16 mouse cellular contexts compared by ENCODE assay signal in genomic region chr15:51131017-51131416, GRCm38 (mm10).
"Had no signal": no experiment of that assay in that cellular context is flagged by ENCODE, and none has a peak within 500 bp of the region (broad histone marks: within the 10 kb centered on the region; RNA-seq: fewer than 3 reads in every experiment).

No protein-coding gene starts in this region.

- DNase-seq: kidney, adult 9 months; kidney, postnatal 14 days; kidney, postnatal 4 days; liver; lung, adult 2 months; thymus, adult 18-20 months; thymus, postnatal 36 days had no signal

- H3K4me1 ChIP-seq: liver, embryonic 12.5 days; liver, embryonic 15.5 days; midbrain, embryonic 12.5 days; midbrain, embryonic 15.5 days; neural tube, embryonic 13.5 days had no signal

- H3K9ac ChIP-seq: limb, embryonic 13.5 days; liver, embryonic 12.5 days; liver, embryonic 15.5 days; midbrain, embryonic 12.5 days; midbrain, embryonic 15.5 days; neural tube, embryonic 13.5 days had no signal

- H3K27ac ChIP-seq: limb, embryonic 10.5 days; limb, embryonic 13.5 days; liver, embryonic 12.5 days; liver, embryonic 15.5 days; macrophage; midbrain, embryonic 12.5 days; midbrain, embryonic 15.5 days; neural tube, embryonic 13.5 days had no signal

- H3K36me3 ChIP-seq: limb, embryonic 10.5 days; limb, embryonic 13.5 days; liver, embryonic 12.5 days; liver, embryonic 15.5 days; midbrain, embryonic 12.5 days; midbrain, embryonic 15.5 days; neural tube, embryonic 13.5 days had no signal

- H3K4me3 ChIP-seq: limb, embryonic 10.5 days; limb, embryonic 13.5 days; liver, embryonic 12.5 days; liver, embryonic 15.5 days; midbrain, embryonic 12.5 days; midbrain, embryonic 15.5 days; neural tube, embryonic 13.5 days had no signal

- ATAC-seq: liver, embryonic 12.5 days; lung, postnatal 0 days; midbrain, embryonic 15.5 days had no signal

- H3K4me2 ChIP-seq: limb, embryonic 13.5 days; liver, embryonic 12.5 days; liver, embryonic 15.5 days; midbrain, embryonic 12.5 days; midbrain, embryonic 15.5 days; neural tube, embryonic 13.5 days had no signal

- H3K9me3 ChIP-seq: limb, embryonic 10.5 days; limb, embryonic 13.5 days; liver, embryonic 12.5 days; liver, embryonic 15.5 days; midbrain, embryonic 12.5 days; midbrain, embryonic 15.5 days; neural tube, embryonic 13.5 days had no signal

- H3K27me3 ChIP-seq: limb, embryonic 13.5 days; liver, embryonic 12.5 days; liver, embryonic 15.5 days; midbrain, embryonic 12.5 days; midbrain, embryonic 15.5 days; neural tube, embryonic 13.5 days had no signal
